Mouse (Mus musculus): Measurements from ENCODE around the gene Lag3. TPM values are rescaled to one million over a fixed set of nuclear protein-coding genes. Genes with fewer than 3 reads are reported as not detected.

The Lag3 gene
- polyA plus RNA-seq, 1 experiment from 2014 or later: 6.1 TPM

- DNase-seq (ENCODE audit: low spot score): no peak
Measured at GRCm38 (mm10) chr6:124920318-124921085, 9.0 kb upstream of the Lag3 start.

- peak; percentile 77 for DNase-seq (ENCODE audit: low spot score)
Measured at GRCm38 (mm10) chr6:124919695-124920317, 8.3 kb upstream of the Lag3 start, which contains the start of gene Ptms. TSS of gene Ptms (minus strand) at chr6:124920103.

- DNase-seq (ENCODE audit: low spot score): no peak
Measured at GRCm38 (mm10) chr6:124918890-124919627, 7.6 kb upstream of the Lag3 start.

- DNase-seq (ENCODE audit: low spot score): no peak
Measured at GRCm38 (mm10) chr6:124918331-124918690, 6.8 kb upstream of the Lag3 start.

GRCm38 (mm10) chr6:124917518-124918330 lies 6.2 kb upstream of the Lag3 start:
- DNase-seq (ENCODE audit: low spot score): peak; percentile 60

- DNase-seq (ENCODE audit: low spot score): peak; percentile 86
Measured at GRCm38 (mm10) chr6:124916695-124917517, 5.4 kb upstream of the Lag3 start.

GRCm38 (mm10) chr6:124915942-124916694 lies 4.6 kb upstream of the Lag3 start:
- DNase-seq (ENCODE audit: low spot score): peak; percentile 47

- DNase-seq (ENCODE audit: low spot score): no peak
Measured at GRCm38 (mm10) chr6:124915160-124915941, 3.8 kb upstream of the Lag3 start.

- DNase-seq (ENCODE audit: low spot score): no peak
Measured at GRCm38 (mm10) chr6:124914511-124914910, 3.0 kb upstream of the Lag3 start.

GRCm38 (mm10) chr6:124913721-124914285 lies 2.3 kb upstream of the Lag3 start:
- no peak for DNase-seq (ENCODE audit: low spot score)

- DNase-seq (ENCODE audit: low spot score): no peak
Measured at GRCm38 (mm10) chr6:124913214-124913613, 1.7 kb upstream of the Lag3 start.

- DNase-seq (ENCODE audit: low spot score): no peak
Measured at GRCm38 (mm10) chr6:124910032-124910431, 1.5 kb downstream of the Lag3 start.

- no peak for DNase-seq (ENCODE audit: low spot score)
Measured at GRCm38 (mm10) chr6:124907767-124908166, 3.7 kb downstream of the Lag3 start.

GRCm38 (mm10) chr6:124904991-124905860 lies 6.3 kb downstream of the Lag3 start:
- DNase-seq (ENCODE audit: low spot score): no peak

- peak; percentile 73 for DNase-seq (ENCODE audit: low spot score)
Measured at GRCm38 (mm10) chr6:124904161-124904981, 7.1 kb downstream of the Lag3 start.

- DNase-seq (ENCODE audit: low spot score): peak; percentile 95
Measured at GRCm38 (mm10) chr6:124903580-124904151, 7.8 kb downstream of the Lag3 start.
